Mouse (Mus musculus) limb, embryonic 15.5 days (tissue): ENCODE measurements around the gene Sgip1. TPM values are rescaled to one million over a fixed set of nuclear protein-coding genes. Genes with fewer than 3 reads are reported as not detected.

Source experiments
- ATAC-seq: fragments of 200-750 bp; cut with Nextera tagmentation; 2 replicates; pipeline ENCODE4 v1.8.0; 2017; ENCODE audit warnings: low read depth, moderate TSS enrichment; ENCODE audit not compliant: insufficient number of reproducible peaks, low FRiP score, low TSS enrichment
- H3K27ac ChIP-seq: fragments of 300-500 bp; sonication (generic); 2 replicates; pipeline ENCODE4 v1.5.1; 2015; ENCODE audit warnings: moderate library complexity, mild to moderate bottlenecking, inconsistent platforms
- H3K27me3 ChIP-seq: fragments of 300-500 bp; sonication (generic); 2 replicates; pipeline ENCODE4 v1.6.1; 2015; ENCODE audit warnings: inconsistent platforms
- H3K36me3 ChIP-seq: fragments of 300-500 bp; sonication (generic); 2 replicates; pipeline ENCODE4 v1.6.1; 2015; ENCODE audit warnings: inconsistent platforms
- H3K4me1 ChIP-seq: fragments of 300-500 bp; sonication (generic); 2 replicates; pipeline ENCODE4 v1.6.1; 2015; ENCODE audit warnings: inconsistent platforms
- H3K4me2 ChIP-seq: fragments of 300-500 bp; sonication (generic); 2 replicates; pipeline ENCODE4 v1.6.1; 2015; ENCODE audit warnings: mild to moderate bottlenecking, inconsistent platforms
- H3K4me3 ChIP-seq: fragments of 300-500 bp; sonication (generic); 2 replicates; pipeline ENCODE4 v1.5.1; 2015; ENCODE audit warnings: mild to moderate bottlenecking, inconsistent platforms
- H3K9ac ChIP-seq: fragments of 300-500 bp; sonication (generic); 2 replicates; pipeline ENCODE4 v1.6.1; 2015; ENCODE audit warnings: inconsistent platforms
- H3K9me3 ChIP-seq: fragments of 300-500 bp; sonication (generic); 2 replicates; pipeline ENCODE4 v1.6.1; 2016; ENCODE audit warnings: inconsistent platforms
- WGBS: fragments of 180-500 bp; shearing (Covaris S2); methylation state at CpG from one replicate; pipeline ENCODE4 v1.1.7; 2015; 5-methylcytosine and 5-hydroxymethylcytosine counted together
- polyA plus RNA-seq: library from polyadenylated mRNA; unstranded; fragments of >200 nt; fragmentation: Nextera tagmentation; extraction: Ambion mirVana; gene quantifications from 2 replicates; pipeline ENCODE4 v1.2.1, GENCODE M21; 2015

Sgip1 gene
- polyA plus RNA-seq, 1 experiment from 2014 or later: 5.4 TPM

DNA sequence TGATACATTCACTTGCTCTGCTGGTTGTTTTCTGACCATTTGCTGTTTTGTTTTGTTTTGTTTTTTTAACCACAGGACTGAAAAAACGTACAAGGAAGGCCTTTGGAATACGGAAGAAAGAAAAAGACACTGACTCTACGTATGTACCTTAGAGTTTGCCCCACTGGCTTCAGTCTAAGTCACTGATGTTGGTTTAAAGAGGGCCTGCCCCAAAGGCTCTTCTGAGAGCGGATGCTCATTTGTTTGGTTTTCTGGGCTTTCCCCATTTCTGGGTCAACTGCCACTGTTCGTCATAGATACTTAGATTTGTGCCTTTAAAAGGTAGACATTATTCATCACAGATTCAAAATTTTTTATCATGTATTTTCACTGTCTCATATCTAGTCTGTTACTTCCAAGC, 111.7 kb downstream of the Sgip1 start:
- no peak overlapping the region for H3K9ac ChIP-seq
- no peak overlapping the region for H3K27ac ChIP-seq
- H3K9me3 ChIP-seq: no peaks in the 10 kb centered on the region
- no peak overlapping the region for H3K4me2 ChIP-seq
- WGBS: 91% methylated on average over 5 of the region's 5 CpGs
- H3K27me3 ChIP-seq: no peaks in the 10 kb centered on the region
- H3K4me3 ChIP-seq: no peak overlapping the region
- H3K4me1 ChIP-seq: no peaks in the 10 kb centered on the region
- no peak for ATAC-seq
- H3K36me3 ChIP-seq: no peaks in the 10 kb centered on the region

DNA sequence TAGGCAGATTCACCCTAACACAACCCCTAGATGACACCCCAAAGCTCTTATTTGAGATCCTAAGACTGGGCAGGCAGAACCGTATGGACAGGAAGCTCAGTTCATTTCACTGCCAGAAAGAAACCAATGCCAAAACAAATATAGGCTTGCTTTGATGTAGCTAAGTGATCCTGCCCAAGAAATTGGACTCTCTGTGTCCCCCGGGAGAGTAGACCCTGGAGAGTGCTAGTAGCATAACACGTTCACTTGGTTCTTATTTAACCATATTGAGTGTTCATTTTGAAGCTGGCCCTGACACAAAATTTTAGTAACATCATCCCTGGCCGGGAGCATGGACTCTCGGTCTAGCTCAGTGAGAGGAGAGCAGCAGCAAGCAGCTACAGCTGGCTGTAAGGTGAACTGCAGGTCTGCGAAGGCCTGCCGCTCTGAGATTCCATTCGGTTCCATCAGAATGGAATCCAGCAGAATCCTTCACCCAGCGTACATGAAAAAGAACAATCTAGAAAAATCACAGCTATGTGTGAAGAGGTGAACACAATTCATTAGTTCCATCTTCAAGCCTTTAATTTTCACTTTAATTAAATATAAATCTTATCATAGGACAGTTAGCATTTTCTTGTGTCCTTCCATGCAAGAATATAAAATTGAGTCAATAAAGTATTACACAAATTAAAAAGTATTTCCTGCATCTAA, 112.4 kb downstream of the Sgip1 start:
- no peak overlapping the region for H3K4me2 ChIP-seq
- H3K27ac ChIP-seq: no peak overlapping the region
- no peak for ATAC-seq

DNA sequence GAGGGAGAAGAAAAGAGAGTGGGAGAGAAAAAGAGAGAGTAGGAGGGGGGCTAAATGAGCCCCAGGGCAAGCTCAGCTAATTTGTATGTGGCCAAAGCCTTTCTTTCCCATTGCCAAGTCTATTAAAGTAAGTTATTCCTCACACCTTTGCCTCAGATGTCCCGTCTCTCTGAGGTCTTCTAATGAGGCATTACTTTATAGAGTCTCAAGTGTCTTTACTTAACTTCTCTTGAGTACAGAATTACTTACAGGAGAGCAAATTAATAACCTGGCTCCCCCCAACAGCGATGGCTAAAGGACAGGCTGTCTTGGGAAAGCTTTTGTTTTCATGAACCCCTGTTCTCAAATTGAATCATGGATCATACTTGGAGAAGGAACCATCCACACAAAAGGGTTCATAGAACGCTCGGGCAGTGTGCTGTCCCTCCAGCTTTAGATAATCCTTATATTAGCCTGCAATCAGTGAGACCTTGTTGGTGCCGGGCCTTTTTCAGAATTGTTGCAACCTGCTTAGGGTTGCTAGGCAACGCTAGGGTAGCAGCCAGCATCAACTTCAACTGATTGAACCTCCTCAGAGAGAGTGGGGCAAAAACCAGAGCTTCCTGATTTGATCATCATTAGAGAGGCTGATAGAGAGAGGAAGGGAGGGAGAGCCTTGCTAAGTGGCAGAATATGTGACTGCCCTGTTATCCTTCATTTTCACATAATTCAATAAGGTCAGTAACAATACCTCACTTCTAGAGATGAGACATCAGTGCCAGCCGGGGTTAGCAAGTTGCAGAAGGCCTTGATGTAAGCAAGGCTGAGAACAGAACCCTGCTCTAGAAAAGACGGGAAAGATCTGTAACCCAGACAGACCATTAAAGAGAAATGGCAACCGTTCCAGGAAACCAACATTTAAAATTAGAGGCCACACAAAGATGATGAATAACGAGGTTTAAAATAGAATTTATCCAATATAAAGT, 114.1 kb downstream of the Sgip1 start:
- H3K27me3 ChIP-seq: no peaks in the 10 kb centered on the region
- no peaks in the 10 kb centered on the region; the same call in 1 of the 2 replicates for H3K4me1 ChIP-seq
- H3K9ac ChIP-seq: no peak overlapping the region
- ATAC-seq: no peak
- no peaks in the 10 kb centered on the region for H3K36me3 ChIP-seq
- H3K4me3 ChIP-seq: no peak overlapping the region
- WGBS: 63% methylated on average over 10 of the region's 10 CpGs
- no peaks in the 10 kb centered on the region for H3K9me3 ChIP-seq
- H3K4me2 ChIP-seq: no peak overlapping the region
- H3K27ac ChIP-seq: no peak overlapping the region

More for the DNA sequence above, 112.4 kb downstream of the Sgip1 start:
- H3K9me3 ChIP-seq: no peaks in the 10 kb centered on the region
- no peak overlapping the region for H3K9ac ChIP-seq
- no peaks in the 10 kb centered on the region for H3K27me3 ChIP-seq
- WGBS: 52% methylated on average over 9 of the region's 9 CpGs
- H3K36me3 ChIP-seq: no peaks in the 10 kb centered on the region
- no peaks in the 10 kb centered on the region for H3K4me1 ChIP-seq
- no peak overlapping the region for H3K4me3 ChIP-seq

DNA sequence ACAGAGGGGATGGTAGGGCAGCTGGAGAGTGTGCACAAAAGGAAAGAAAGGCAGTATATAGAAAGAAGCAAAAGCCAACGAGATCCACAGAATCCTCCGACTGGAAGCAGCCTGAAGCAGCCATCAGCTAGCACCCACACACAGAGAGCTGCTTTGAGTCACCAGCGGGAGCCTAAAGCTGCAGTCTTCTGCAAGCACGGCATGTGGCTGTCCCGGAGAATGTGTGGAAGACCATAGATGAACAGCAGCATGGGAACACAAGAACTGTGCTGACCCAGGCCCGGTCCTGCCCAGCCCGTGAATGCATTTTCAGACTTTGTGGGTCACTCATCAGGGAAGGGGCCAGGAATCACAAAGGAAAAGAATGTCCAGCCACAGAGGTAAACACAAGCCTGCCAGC, 115.0 kb downstream of the Sgip1 start:
- H3K4me3 ChIP-seq: no peak overlapping the region
- WGBS: 73% methylated on average over 7 of the region's 7 CpGs
- no peaks in the 10 kb centered on the region for H3K36me3 ChIP-seq
- H3K27ac ChIP-seq: no peak overlapping the region
- no peaks in the 10 kb centered on the region; the same call in none of the 2 replicates for H3K4me1 ChIP-seq
- H3K27me3 ChIP-seq: no peaks in the 10 kb centered on the region
- no peaks in the 10 kb centered on the region for H3K9me3 ChIP-seq
- no peak overlapping the region for H3K9ac ChIP-seq
- no peak for ATAC-seq
- H3K4me2 ChIP-seq: no peak overlapping the region

DNA sequence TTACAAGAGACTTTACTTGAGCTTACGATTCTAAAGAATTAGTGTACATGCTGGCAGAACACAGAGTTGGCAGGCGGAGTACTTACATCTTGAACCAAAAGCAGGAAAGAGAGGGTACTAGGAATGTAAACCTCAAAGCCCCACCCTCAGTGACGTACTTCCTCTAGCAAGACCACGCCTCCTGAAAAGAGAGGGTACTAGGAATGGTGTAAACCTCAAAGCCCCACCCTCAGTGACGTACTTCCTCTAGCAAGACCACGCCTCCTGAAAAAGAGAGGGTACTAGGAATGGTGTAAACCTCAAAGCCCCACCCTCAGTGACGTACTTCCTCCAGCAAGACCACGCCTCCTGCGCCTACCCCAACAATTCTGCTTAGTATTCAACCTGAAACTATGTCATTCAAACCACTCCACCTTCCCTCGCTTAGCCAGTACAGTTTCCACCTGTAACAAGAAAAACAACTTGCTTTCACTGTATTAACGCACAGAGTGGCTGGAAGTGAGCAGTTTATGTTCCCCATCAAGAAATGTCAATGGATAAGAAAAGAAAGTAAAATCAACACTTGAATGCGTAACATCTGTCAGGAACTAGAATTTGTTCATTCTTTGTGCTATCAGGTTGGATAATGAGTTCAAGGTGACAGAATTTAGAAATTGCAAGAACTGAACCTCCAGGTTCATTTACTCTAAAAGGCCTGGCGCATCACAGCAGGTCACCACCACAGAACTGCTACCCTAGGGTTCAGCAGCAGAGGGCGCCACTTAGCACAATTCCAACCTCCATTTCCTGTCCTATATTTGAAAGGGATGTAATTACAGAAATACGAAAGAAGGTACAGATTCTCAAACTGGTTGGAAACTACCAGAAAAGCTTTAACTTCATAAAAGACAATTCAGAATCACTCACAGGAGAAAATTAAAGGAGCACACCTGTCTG, 118.4 kb downstream of the Sgip1 start:
- Histone ChIP-seq H3K4me2 (no peak overlapping the region), H3K9me3 (no peaks in the 10 kb centered on the region), H3K27me3 (no peaks in the 10 kb centered on the region), H3K4me3 (no peak overlapping the region), H3K36me3 (no peaks in the 10 kb centered on the region), H3K9ac (no peak overlapping the region), H3K27ac (no peak overlapping the region), H3K4me1 (no peaks in the 10 kb centered on the region; the same call in none of the 2 replicates)
- no peak for ATAC-seq
- WGBS: 90% methylated on average over 15 of the region's 15 CpGs

DNA sequence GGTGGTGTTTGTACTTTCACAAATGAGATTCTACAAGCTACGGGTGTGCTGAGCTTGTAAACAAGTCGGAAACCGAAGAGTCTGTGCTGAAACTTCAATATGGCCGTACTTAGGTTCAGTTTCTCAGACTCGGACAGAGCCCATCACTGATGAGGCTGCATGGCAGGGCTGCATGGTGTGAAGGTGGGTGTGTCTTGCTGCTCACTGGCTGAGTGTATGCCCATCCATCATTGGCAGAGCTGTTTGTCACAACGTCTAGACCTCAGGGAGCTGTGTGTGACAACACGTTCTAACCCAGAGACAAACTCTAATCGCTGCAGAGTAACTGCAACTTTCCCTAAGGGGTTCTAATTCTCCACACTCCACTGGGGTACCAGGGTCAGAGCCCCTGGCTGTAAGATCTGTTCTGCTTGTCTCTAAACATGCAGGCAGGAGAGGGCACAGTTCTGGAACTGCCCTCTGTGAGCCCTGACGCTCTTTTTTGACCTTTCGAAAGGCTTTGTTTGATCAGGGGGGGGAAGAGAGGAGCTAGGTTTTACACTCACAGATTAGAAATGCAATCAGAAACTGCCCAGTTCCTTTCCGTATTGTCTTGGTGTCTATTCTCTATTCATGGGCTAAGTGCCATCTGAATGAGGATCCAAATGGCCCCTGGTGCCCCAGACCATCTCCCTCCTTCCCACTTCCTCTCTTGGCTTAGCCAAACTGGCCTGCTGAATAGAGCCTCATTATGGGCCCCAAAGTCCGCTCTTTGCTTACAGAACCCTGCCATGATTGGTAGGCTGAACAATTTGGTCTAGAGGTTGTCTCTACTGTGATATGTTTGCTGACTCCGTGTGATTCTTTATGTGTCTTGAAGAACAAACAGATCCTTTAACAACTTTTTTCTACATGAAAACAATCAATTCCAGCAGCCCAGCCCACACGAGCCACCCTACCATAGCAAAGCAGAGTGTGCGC, 121.9 kb downstream of the Sgip1 start:
- whole genome bisulfite sequencing: 79% methylated on average over 15 of the region's 15 CpGs
- no peak overlapping the region for H3K27ac ChIP-seq
- no peak overlapping the region for H3K4me2 ChIP-seq
- no peaks in the 10 kb centered on the region for H3K36me3 ChIP-seq
- no peaks in the 10 kb centered on the region for H3K27me3 ChIP-seq
- no peak for ATAC-seq
- H3K4me1 ChIP-seq: no peaks in the 10 kb centered on the region; the same call in none of the 2 replicates
- H3K9ac ChIP-seq: no peak overlapping the region
- H3K4me3 ChIP-seq: no peak overlapping the region
- H3K9me3 ChIP-seq: no peaks in the 10 kb centered on the region

DNA sequence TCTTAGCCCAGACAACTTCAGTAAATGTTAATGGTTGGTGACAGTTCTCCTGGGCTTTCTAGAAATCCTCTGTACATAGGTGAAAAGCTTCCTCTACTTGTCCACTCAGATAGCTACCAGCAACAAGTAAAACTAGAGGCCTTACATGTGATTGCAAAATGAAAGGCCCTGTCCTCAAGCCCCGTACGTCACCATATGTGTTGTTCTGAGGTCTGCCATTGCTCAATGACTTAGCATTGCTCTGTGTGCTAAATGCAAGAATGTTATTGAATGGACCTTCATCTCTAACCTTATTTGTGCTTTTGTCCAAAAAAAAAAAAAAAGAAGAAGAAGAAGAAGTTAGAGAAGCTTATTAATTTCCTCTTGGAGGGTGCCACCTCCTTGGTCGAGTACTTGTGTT, 125.4 kb downstream of the Sgip1 start:
- Histone ChIP-seq H3K27me3 (no peaks in the 10 kb centered on the region), H3K9me3 (no peaks in the 10 kb centered on the region), H3K4me2 (no peak overlapping the region), H3K4me1 (no peaks in the 10 kb centered on the region; the same call in 1 of the 2 replicates), H3K36me3 (no peaks in the 10 kb centered on the region), H3K27ac (no peak overlapping the region), H3K4me3 (no peak overlapping the region), H3K9ac (no peak overlapping the region)
- 87% methylated on average over 3 of the region's 3 CpGs for WGBS
- no peak for ATAC-seq

DNA sequence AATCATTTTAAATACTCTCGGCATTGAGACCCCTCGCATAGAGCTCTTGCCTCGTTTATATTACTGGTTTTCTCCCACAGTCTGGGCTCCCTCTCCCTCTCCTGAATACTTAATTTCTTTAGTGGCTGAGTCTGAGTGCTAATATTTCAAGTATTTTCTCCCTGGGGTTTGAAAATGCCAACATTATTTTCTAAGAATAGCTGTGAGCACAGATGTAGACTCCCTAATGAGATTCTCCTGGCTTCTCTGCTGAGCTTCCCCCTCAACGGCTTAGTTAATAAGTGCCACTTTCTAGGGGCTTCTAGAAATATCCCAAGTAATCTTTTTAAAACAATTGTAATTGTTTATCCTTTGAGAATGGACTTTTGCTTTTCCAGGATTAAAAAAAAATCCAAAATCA, 130.2 kb downstream of the Sgip1 start:
- H3K9me3 ChIP-seq: no peaks in the 10 kb centered on the region
- WGBS: 73% methylated on average over 4 of the region's 4 CpGs
- no peak overlapping the region for H3K4me2 ChIP-seq
- H3K27me3 ChIP-seq: no peaks in the 10 kb centered on the region
- no peak overlapping the region for H3K4me3 ChIP-seq
- ATAC-seq: no peak
- no peak overlapping the region for H3K9ac ChIP-seq
- H3K4me1 ChIP-seq: no peaks in the 10 kb centered on the region
- no peak overlapping the region for H3K27ac ChIP-seq
- H3K36me3 ChIP-seq: no peaks in the 10 kb centered on the region

DNA sequence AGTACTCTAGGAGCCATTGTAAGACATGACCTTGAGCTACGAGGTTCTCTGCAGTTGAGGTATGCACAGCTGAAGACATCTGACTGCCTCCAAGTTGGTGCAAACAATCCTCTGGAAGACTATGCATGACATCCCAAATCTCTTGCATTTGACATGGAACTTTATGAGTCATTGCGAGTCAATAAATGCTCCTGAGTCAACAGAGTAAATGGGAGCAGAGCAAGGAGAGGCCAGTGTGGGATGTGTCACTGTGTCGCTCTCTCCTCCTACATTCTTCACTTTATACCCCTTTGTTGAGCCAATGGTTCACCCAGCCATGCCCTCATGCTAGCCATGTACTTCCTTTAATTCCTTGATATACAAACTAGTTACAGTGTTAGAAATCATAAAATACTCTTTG, 142.0 kb downstream of the Sgip1 start:
- Histone ChIP-seq H3K9ac (no peak overlapping the region), H3K4me3 (no peak overlapping the region), H3K27me3 (no peaks in the 10 kb centered on the region), H3K27ac (no peak overlapping the region), H3K4me1 (no peaks in the 10 kb centered on the region), H3K4me2 (no peak overlapping the region), H3K36me3 (no peaks in the 10 kb centered on the region), H3K9me3 (no peaks in the 10 kb centered on the region)
- WGBS: 94% methylated on average over 3 of the region's 3 CpGs
- no peak for ATAC-seq

DNA sequence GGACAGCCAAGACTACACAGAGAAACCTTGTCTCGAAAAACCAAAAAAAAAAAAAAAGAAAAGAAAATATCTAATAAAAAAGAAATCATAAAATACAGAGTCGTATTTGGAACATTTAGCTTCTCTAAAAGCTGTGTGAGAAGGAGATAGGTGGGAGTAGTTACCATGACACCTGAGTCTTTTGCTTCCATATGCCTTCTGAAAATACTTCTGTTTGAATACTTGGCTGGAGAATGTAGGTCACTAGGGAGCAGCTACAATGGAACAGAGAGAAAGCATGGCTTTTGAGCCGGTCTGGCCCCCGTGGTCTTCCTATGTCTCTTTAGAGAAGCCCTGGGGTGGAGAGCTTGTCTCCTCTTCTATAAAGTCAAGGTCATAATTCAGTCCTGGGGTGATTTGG, 143.1 kb downstream of the Sgip1 start:
- WGBS: 80% methylated on average over 4 of the region's 4 CpGs
- no peak for ATAC-seq
- no peak overlapping the region for H3K4me2 ChIP-seq
- no peak overlapping the region for H3K4me3 ChIP-seq
- H3K9ac ChIP-seq: no peak overlapping the region
- no peaks in the 10 kb centered on the region for H3K27me3 ChIP-seq
- H3K36me3 ChIP-seq: no peaks in the 10 kb centered on the region
- no peaks in the 10 kb centered on the region for H3K4me1 ChIP-seq
- H3K27ac ChIP-seq: no peak overlapping the region
- H3K9me3 ChIP-seq: no peaks in the 10 kb centered on the region

DNA sequence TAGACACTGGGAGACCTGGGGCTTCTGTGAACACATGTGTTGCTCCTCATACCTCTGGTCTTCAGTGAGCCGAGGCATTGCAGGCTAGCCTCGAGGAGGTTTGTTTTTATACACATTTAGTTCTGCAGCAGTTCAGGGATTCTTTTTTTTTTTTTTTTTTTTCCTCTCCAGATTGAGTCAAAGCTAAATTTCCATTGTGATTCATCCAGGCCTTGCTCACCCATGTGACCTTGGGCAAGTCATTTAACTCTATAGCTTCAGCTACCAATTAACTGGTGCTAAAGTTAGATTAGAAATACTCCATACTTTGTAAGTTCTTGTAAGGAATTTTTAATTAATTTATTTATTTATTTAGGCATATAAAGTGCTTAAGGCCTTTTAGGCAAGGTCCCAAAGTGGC, 145.4 kb downstream of the Sgip1 start:
- 64% methylated on average over 2 of the region's 2 CpGs for WGBS
- H3K4me2 ChIP-seq: no peak overlapping the region
- no peak overlapping the region for H3K9ac ChIP-seq
- H3K27me3 ChIP-seq: no peaks in the 10 kb centered on the region
- H3K36me3 ChIP-seq: no peaks in the 10 kb centered on the region
- ATAC-seq: no peak
- no peaks in the 10 kb centered on the region for H3K4me1 ChIP-seq
- no peak overlapping the region for H3K27ac ChIP-seq
- no peak overlapping the region for H3K4me3 ChIP-seq
- no peaks in the 10 kb centered on the region for H3K9me3 ChIP-seq
